ENCODE assay signal across 10 mouse cellular contexts in the genomic region with DNA sequence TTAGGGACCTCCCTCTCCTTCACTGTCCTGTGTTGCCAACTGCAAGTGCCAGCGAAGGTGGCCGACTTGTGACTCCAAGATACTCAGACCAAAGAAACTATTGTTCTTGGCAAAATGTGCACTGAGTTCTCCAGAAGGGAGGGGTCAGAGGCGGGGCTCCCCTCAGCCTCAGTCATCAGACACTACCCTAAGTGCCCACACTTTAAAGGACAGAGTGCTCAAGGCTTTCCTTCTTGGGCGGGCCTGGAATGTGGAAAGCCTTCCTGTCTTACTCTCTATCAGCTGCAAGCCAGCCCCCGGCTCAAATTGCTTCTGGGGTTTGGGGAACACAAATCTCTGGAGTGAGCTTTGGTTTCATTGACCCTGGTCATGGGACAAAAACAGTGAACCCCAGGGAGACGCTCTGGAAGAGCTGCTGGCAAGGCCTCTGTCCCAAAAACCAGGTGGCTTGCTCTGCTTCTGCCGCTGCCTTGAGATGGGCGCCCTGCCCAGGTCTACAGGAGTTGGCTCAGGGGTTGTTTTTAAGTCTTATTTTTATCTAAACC. TPM values are rescaled to one million over a fixed set of nuclear protein-coding genes. Genes with fewer than 3 reads are reported as not detected.
DNase-seq lines count a peak whose midpoint lies in the region; ATAC-seq and TF ChIP-seq lines count a peak whose summit lies in the region.
"Had no signal": no experiment of that assay in that cellular context is flagged by ENCODE, and none has a peak within 500 bp of the region (broad histone marks: within the 10 kb centered on the region; RNA-seq: fewer than 3 reads in every experiment).

No protein-coding gene starts in this region.

- H3K27me3 ChIP-seq in limb, embryonic 14.5 days (ENCODE audit: control insufficient read depth, insufficient read depth, low read length), result no peaks in the 10 kb centered on the region
- H3K27me3 ChIP-seq in forebrain, postnatal 0 days (ENCODE audit: insufficient read depth, low read length), result no peaks in the 10 kb centered on the region

- H3K9ac ChIP-seq in limb, embryonic 14.5 days (ENCODE audit: low read depth, low read length, severe bottlenecking), result no peak overlapping the region
- no peak overlapping the region for H3K9ac ChIP-seq in forebrain, postnatal 0 days
- H3K9ac ChIP-seq: liver, embryonic 14.5 days had no signal

- H3K9me3 ChIP-seq in limb, embryonic 14.5 days (ENCODE audit: control insufficient read depth, low read length), result no peaks in the 10 kb centered on the region
- no peaks in the 10 kb centered on the region for H3K9me3 ChIP-seq in forebrain, postnatal 0 days (ENCODE audit: low read length)

- H3K27ac ChIP-seq in limb, embryonic 14.5 days (replicated peaks; ENCODE audit: low read depth, low read length), result no peak overlapping the region
- no peak overlapping the region for H3K27ac ChIP-seq in forebrain, postnatal 0 days (ENCODE audit: low read depth, low read length)
- H3K27ac ChIP-seq: liver, embryonic 14.5 days had no signal

- peak; percentile 51; the same call in 1 of the 2 replicates for ATAC-seq in limb, embryonic 14.5 days (ENCODE audit: low FRiP score, low read depth)
- ATAC-seq in erythroid progenitor cell, adult 5-6 weeks (replicated peaks; ENCODE audit: low FRiP score, poor library complexity, severe bottlenecking), result no peak
- no peak for ATAC-seq in forebrain, postnatal 0 days

- no peaks in the 10 kb centered on the region for H3K4me1 ChIP-seq in limb, embryonic 14.5 days (ENCODE audit: control insufficient read depth, insufficient read depth, low read length)
- no peaks in the 10 kb centered on the region for H3K4me1 ChIP-seq in forebrain, postnatal 0 days (ENCODE audit: insufficient read depth)

- H3K4me3 ChIP-seq in limb, embryonic 14.5 days (replicated peaks; ENCODE audit: low read length), result no peak overlapping the region
- no peak overlapping the region for H3K4me3 ChIP-seq in forebrain, postnatal 0 days (ENCODE audit: low read depth, low read length)

- no peak for TF ChIP-seq CTCF in forebrain, postnatal 0 days (IDR thresholded peaks at IDR 0.05; ENCODE audit: low read depth)

- peak; percentile 51 for DNase-seq in adrenal gland, adult 2 months
- no peak for DNase-seq in adrenal gland, adult 18-20 months (ENCODE audit: low spot score in 2 of 2)
- DNase-seq in 3134 (ENCODE audit: extremely low read depth, insufficient read length, low spot score), result peak; percentile 77
- DNase-seq in gastrocnemius, postnatal 10 days, result peak; percentile 75
- DNase-seq in limb, embryonic 14.5 days (ENCODE audit: low spot score), result no peak
- DNase-seq in layer of hippocampus, adult 9-10 months (ENCODE audit: low spot score), result no peak
- DNase-seq in forebrain, postnatal 0 days, result no peak
- DNase-seq: thymus, postnatal 25 days had no signal

- peaks cover 83% of the 10 kb centered on the region for H3K36me3 ChIP-seq in limb, embryonic 14.5 days (ENCODE audit: control insufficient read depth, insufficient read depth, low read length)
- peaks cover 68% of the 10 kb centered on the region for H3K36me3 ChIP-seq in forebrain, postnatal 0 days (ENCODE audit: insufficient read depth)

- no peak overlapping the region for H3K4me2 ChIP-seq in limb, embryonic 14.5 days (replicated peaks; ENCODE audit: low read depth, low read length, severe bottlenecking)
- H3K4me2 ChIP-seq in forebrain, postnatal 0 days (ENCODE audit: low read depth), result no peak overlapping the region

- no peak for TF ChIP-seq POLR2A in limb, embryonic 14.5 days (IDR thresholded peaks at IDR 0.05; ENCODE audit: borderline replicate concordance, extremely low read depth, insufficient read depth, insufficient read length)

- WGBS in limb, embryonic 14.5 days, result 71% methylated on average over 8 of the region's 8 CpGs
- WGBS in forebrain, postnatal 0 days, result 85% methylated on average over 8 of the region's 8 CpGs

RNA-seq across cellular contexts. Expression of a gene that starts 33.9 kb away (rescaled TPM):
- 10 to 100 TPM in 1 of 2 experiments, 1 to 10 TPM in 1; 6.3 to 14.3 TPM for total RNA-seq in adrenal gland, adult 2 months (2021)
- polyA plus RNA-seq in adrenal gland, adult 2 months (2012; rRNA removed), result 21.4 and 24.7 TPM in 2 replicates
- total RNA-seq in adrenal gland, adult 18-20 months (2021), result 10 to 100 TPM in 1 of 2 experiments, 1 to 10 TPM in 1; 6.6 to 12.0 TPM
- total RNA-seq in gastrocnemius, postnatal 10 days (2021), result 1 to 10 TPM; 5.8 to 8.6 TPM
- 10.3 and 13.2 TPM in 2 replicates for polyA plus RNA-seq in limb, embryonic 14.5 days (2012; rRNA removed)
- polyA plus RNA-seq in limb, embryonic 14.5 days (2014; fragmentation: Nextera tagmentation; extraction: Ambion mirVana), result 3.8 and 4.9 TPM in 2 replicates
- total RNA-seq in erythroid progenitor cell, adult 5-6 weeks (2015; ENCODE audit: low replicate concordance), result 1.4 TPM in 1 of 2 replicates, not detected in the other
- 3.1 TPM in 1 of 2 replicates, not detected in the other for total RNA-seq in erythroid progenitor cell, adult 5-6 weeks (2017; ENCODE audit: low replicate concordance)
- total RNA-seq in forebrain, postnatal 0 days (2014; rRNA removed), result 8.5 and 8.8 TPM in 2 replicates
- polyA plus RNA-seq in forebrain, postnatal 0 days (2015; fragmentation: Nextera tagmentation; extraction: Ambion mirVana), result 3.6 TPM in 2 replicates

RNA-seq across cellular contexts. Expression of a gene that starts 34.0 kb away (rescaled TPM):
- 100 to 1,000 TPM in 1 of 2 experiments, 10 to 100 TPM in 1; 88.4 to 175 TPM for total RNA-seq in adrenal gland, adult 2 months (2021)
- polyA plus RNA-seq in adrenal gland, adult 2 months (2012; rRNA removed), result 70.3 and 91.9 TPM in 2 replicates
- 100 to 1,000 TPM; 116 to 169 TPM for total RNA-seq in adrenal gland, adult 18-20 months (2021)
- total RNA-seq in gastrocnemius, postnatal 10 days (2021), result 10 to 100 TPM; 34.9 to 50.5 TPM
- polyA plus RNA-seq in limb, embryonic 14.5 days (2012; rRNA removed), result 11.2 and 14.2 TPM in 2 replicates
- 20.2 and 25.2 TPM in 2 replicates for polyA plus RNA-seq in limb, embryonic 14.5 days (2014; fragmentation: Nextera tagmentation; extraction: Ambion mirVana)
- 13.4 and 21.6 TPM in 2 replicates for total RNA-seq in erythroid progenitor cell, adult 5-6 weeks (2015; ENCODE audit: low replicate concordance)
- 25.6 and 60.5 TPM in 2 replicates for total RNA-seq in erythroid progenitor cell, adult 5-6 weeks (2017; ENCODE audit: low replicate concordance)
- total RNA-seq in forebrain, postnatal 0 days (2014; rRNA removed), result 27.2 and 28.5 TPM in 2 replicates
- 20.1 and 27.1 TPM in 2 replicates for polyA plus RNA-seq in forebrain, postnatal 0 days (2015; fragmentation: Nextera tagmentation; extraction: Ambion mirVana)

RNA-seq across cellular contexts. Expression of a gene that starts 39.4 kb away (rescaled TPM):
- 10 to 100 TPM; 62.8 to 79.5 TPM for total RNA-seq in adrenal gland, adult 2 months (2021)
- polyA plus RNA-seq in adrenal gland, adult 2 months (2012; rRNA removed), result 136 and 185 TPM in 2 replicates
- total RNA-seq in adrenal gland, adult 18-20 months (2021), result 10 to 100 TPM; 44.7 to 54.1 TPM
- 10 to 100 TPM; 34.9 to 45.5 TPM for total RNA-seq in gastrocnemius, postnatal 10 days (2021)
- polyA plus RNA-seq in limb, embryonic 14.5 days (2012; rRNA removed), result 182 and 259 TPM in 2 replicates
- polyA plus RNA-seq in limb, embryonic 14.5 days (2014; fragmentation: Nextera tagmentation; extraction: Ambion mirVana), result 173 and 185 TPM in 2 replicates
- 6.8 and 13.4 TPM in 2 replicates for total RNA-seq in erythroid progenitor cell, adult 5-6 weeks (2015; ENCODE audit: low replicate concordance)
- total RNA-seq in erythroid progenitor cell, adult 5-6 weeks (2017; ENCODE audit: low replicate concordance), result 4.4 and 10.7 TPM in 2 replicates
- 136 and 148 TPM in 2 replicates for total RNA-seq in forebrain, postnatal 0 days (2014; rRNA removed)
- 173 and 191 TPM in 2 replicates for polyA plus RNA-seq in forebrain, postnatal 0 days (2015; fragmentation: Nextera tagmentation; extraction: Ambion mirVana)

RNA-seq across cellular contexts. Expression of a gene that starts 39.5 kb away (rescaled TPM):
- 100 to 1,000 TPM; 106 to 112 TPM for total RNA-seq in adrenal gland, adult 2 months (2021)
- 20.8 and 25.6 TPM in 2 replicates for polyA plus RNA-seq in adrenal gland, adult 2 months (2012; rRNA removed)
- 100 to 1,000 TPM in 1 of 2 experiments, 10 to 100 TPM in 1; 97.0 to 100 TPM for total RNA-seq in adrenal gland, adult 18-20 months (2021)
- total RNA-seq in gastrocnemius, postnatal 10 days (2021), result 10 to 100 TPM; 41.5 to 49.7 TPM
- 45.9 and 48.9 TPM in 2 replicates for polyA plus RNA-seq in limb, embryonic 14.5 days (2012; rRNA removed)
- polyA plus RNA-seq in limb, embryonic 14.5 days (2014; fragmentation: Nextera tagmentation; extraction: Ambion mirVana), result 50.2 and 53.9 TPM in 2 replicates
- 25.2 and 31.0 TPM in 2 replicates for total RNA-seq in erythroid progenitor cell, adult 5-6 weeks (2015; ENCODE audit: low replicate concordance)
- total RNA-seq in erythroid progenitor cell, adult 5-6 weeks (2017; ENCODE audit: low replicate concordance), result 27.1 and 35.8 TPM in 2 replicates
- total RNA-seq in forebrain, postnatal 0 days (2014; rRNA removed), result 63.2 and 64.1 TPM in 2 replicates
- polyA plus RNA-seq in forebrain, postnatal 0 days (2015; fragmentation: Nextera tagmentation; extraction: Ambion mirVana), result 35.0 and 36.7 TPM in 2 replicates

RNA-seq across cellular contexts. Expression of a gene that starts 48.5 kb away (rescaled TPM):
- total RNA-seq in adrenal gland, adult 2 months (2021), result 10 to 100 TPM; 70.9 to 83.7 TPM
- 15.7 and 16.5 TPM in 2 replicates for polyA plus RNA-seq in adrenal gland, adult 2 months (2012; rRNA removed)
- 10 to 100 TPM; 71.1 to 83.3 TPM for total RNA-seq in adrenal gland, adult 18-20 months (2021)
- 10 to 100 TPM; 24.0 to 26.7 TPM for total RNA-seq in gastrocnemius, postnatal 10 days (2021)
- 17.7 and 21.1 TPM in 2 replicates for polyA plus RNA-seq in limb, embryonic 14.5 days (2012; rRNA removed)
- polyA plus RNA-seq in limb, embryonic 14.5 days (2014; fragmentation: Nextera tagmentation; extraction: Ambion mirVana), result 7.5 and 8.4 TPM in 2 replicates
- total RNA-seq in erythroid progenitor cell, adult 5-6 weeks (2015; ENCODE audit: low replicate concordance), result 7.5 and 14.1 TPM in 2 replicates
- 20.8 and 26.7 TPM in 2 replicates for total RNA-seq in erythroid progenitor cell, adult 5-6 weeks (2017; ENCODE audit: low replicate concordance)
- 19.0 and 20.5 TPM in 2 replicates for total RNA-seq in forebrain, postnatal 0 days (2014; rRNA removed)
- polyA plus RNA-seq in forebrain, postnatal 0 days (2015; fragmentation: Nextera tagmentation; extraction: Ambion mirVana), result 3.7 and 3.9 TPM in 2 replicates

Comparison
In these comparisons a context has a peak if more than half of its experiments do, and no peak if none do; other contexts are left out.
1. DNase-seq: peak in adrenal gland, adult 2 months (single experiment), 3134 (single experiment) and gastrocnemius, postnatal 10 days (single experiment); none in adrenal gland, adult 18-20 months (0 of 2), limb, embryonic 14.5 days (single experiment), layer of hippocampus, adult 9-10 months (single experiment) and forebrain, postnatal 0 days (single experiment).